In the genomic region with DNA sequence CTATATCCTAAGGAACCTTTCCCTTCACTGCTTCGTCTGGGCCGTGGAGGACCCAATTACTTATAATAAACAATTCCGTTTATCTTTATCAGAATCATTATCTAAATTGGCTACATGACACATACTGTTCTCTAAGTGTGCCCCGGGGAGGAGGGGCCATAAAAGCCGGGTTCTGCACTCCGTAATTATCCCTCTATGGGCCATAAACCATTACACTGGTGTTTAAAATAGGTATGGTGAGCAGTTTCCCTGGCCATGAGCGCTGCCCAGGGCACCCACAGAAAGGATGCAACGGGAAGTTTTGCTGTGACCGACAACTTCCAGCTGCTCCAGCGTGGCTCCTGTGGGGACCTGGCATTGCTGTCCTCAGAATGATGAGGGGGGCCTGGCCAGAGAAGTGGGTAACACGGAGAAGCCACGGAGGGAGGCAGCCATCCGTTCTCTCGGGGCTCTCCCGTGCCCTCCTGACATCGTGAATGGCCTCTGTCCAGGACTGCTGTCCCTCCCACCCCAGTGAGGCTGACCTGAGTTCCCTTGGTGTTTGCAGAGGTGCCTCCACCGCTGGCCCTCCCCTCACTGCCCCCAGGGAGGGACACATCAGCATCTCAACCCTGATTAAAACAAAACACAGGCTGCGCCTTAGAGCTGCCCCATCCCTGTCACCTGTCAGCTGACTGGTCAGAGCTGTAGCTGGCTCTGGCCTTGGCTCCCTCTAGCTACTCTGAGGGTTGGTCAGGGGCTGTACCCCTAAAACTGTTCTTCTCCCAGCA, we compare ENCODE assay signal across 19 mouse cellular contexts. TPM values are rescaled to one million over a fixed set of nuclear protein-coding genes. Genes with fewer than 3 reads are reported as not detected.
DNase-seq lines count a peak whose midpoint lies in the region; ATAC-seq lines count a peak whose summit lies in the region.
"Had no signal": no experiment of that assay in that cellular context is flagged by ENCODE, and none has a peak within 500 bp of the region (broad histone marks: within the 10 kb centered on the region; RNA-seq: fewer than 3 reads in every experiment).

No protein-coding gene starts in this region.

- H3K27me3 ChIP-seq in forebrain, embryonic 12.5 days, result peaks cover 96% of the 10 kb centered on the region
- H3K27me3 ChIP-seq in forebrain, embryonic 10.5 days (ENCODE audit: poor library complexity, severe bottlenecking), result peaks cover 100% of the 10 kb centered on the region
- peaks cover 2% of the 10 kb centered on the region; the same call in 1 of the 2 replicates for H3K27me3 ChIP-seq in hindbrain, embryonic 16.5 days (replicated peaks; ENCODE audit: control insufficient read depth, insufficient read depth, low read length)
- peaks cover 75% of the 10 kb centered on the region for H3K27me3 ChIP-seq in neural tube, embryonic 13.5 days

- no peak overlapping the region for H3K27ac ChIP-seq in forebrain, embryonic 12.5 days
- no peak overlapping the region for H3K27ac ChIP-seq in forebrain, embryonic 10.5 days
- H3K27ac ChIP-seq in hindbrain, embryonic 16.5 days (ENCODE audit: low read depth, low read length), result no peak overlapping the region
- H3K27ac ChIP-seq in neural tube, embryonic 13.5 days (replicated peaks), result peak overlapping the region; percentile 84
- H3K27ac ChIP-seq: macrophage had no signal

- H3K4me2 ChIP-seq in forebrain, embryonic 12.5 days, result no peak overlapping the region
- no peak overlapping the region for H3K4me2 ChIP-seq in hindbrain, embryonic 16.5 days (ENCODE audit: low read length)
- peak overlapping the region; percentile 0 for H3K4me2 ChIP-seq in neural tube, embryonic 13.5 days
- H3K4me2 ChIP-seq: heart, embryonic 11.5 days had no signal

- no peak for DNase-seq in forebrain, embryonic 10.5 days (ENCODE audit: extremely low spot score, low spot score)
- peak; percentile 51 to 70 for DNase-seq in kidney, postnatal 4 days
- DNase-seq in kidney, adult 18-20 months, result no peak
- DNase-seq in embryo, embryonic 10 days (ENCODE audit: low spot score), result no peak
- no peak for DNase-seq in frontal cortex, postnatal 36 days (ENCODE audit: low spot score in 2 of 2)
- DNase-seq: cerebellum, adult 9-11 months; forebrain, postnatal 0 days; gastrocnemius, postnatal 10 days; heart, postnatal 36 days; liver; lung, adult 2 months; thymus, postnatal 36 days had no signal

- no peak overlapping the region; the same call in 1 of the 2 replicates for H3K9ac ChIP-seq in forebrain, embryonic 12.5 days
- no peak overlapping the region for H3K9ac ChIP-seq in hindbrain, embryonic 16.5 days (ENCODE audit: low read depth, low read length)
- H3K9ac ChIP-seq in neural tube, embryonic 13.5 days, result peak overlapping the region; percentile 18; the same call in 1 of the 2 replicates
- H3K9ac ChIP-seq: forebrain, postnatal 0 days had no signal

- H3K9me3 ChIP-seq in forebrain, embryonic 12.5 days, result no peaks in the 10 kb centered on the region
- no peaks in the 10 kb centered on the region for H3K9me3 ChIP-seq in forebrain, embryonic 10.5 days
- H3K9me3 ChIP-seq in hindbrain, embryonic 16.5 days (ENCODE audit: control insufficient read depth, low read length), result no peaks in the 10 kb centered on the region
- no peaks in the 10 kb centered on the region for H3K9me3 ChIP-seq in neural tube, embryonic 13.5 days

- 0 out of 2 replicates have a peak, but pooled peaks have one; percentile 11 for ATAC-seq in forebrain, embryonic 12.5 days (ENCODE audit: low FRiP score)
- 0 out of 2 replicates have a peak, but pooled peaks have one; percentile 23 for ATAC-seq in hindbrain, embryonic 16.5 days
- peak; percentile 69 for ATAC-seq in neural tube, embryonic 13.5 days (ENCODE audit: low read depth)
- ATAC-seq: activated CD4-positive, CD25-positive, alpha-beta regulatory T cell, adult 4 months; forebrain, postnatal 0 days had no signal

- H3K4me1 ChIP-seq in forebrain, embryonic 12.5 days, result peaks cover 23% of the 10 kb centered on the region
- peaks cover 43% of the 10 kb centered on the region for H3K4me1 ChIP-seq in forebrain, embryonic 10.5 days
- peaks cover 15% of the 10 kb centered on the region for H3K4me1 ChIP-seq in hindbrain, embryonic 16.5 days (ENCODE audit: control insufficient read depth, insufficient read depth, low read depth, low read length)
- H3K4me1 ChIP-seq in neural tube, embryonic 13.5 days (replicated peaks), result peaks cover 89% of the 10 kb centered on the region

- H3K36me3 ChIP-seq in forebrain, embryonic 12.5 days (replicated peaks), result no peaks in the 10 kb centered on the region
- no peaks in the 10 kb centered on the region for H3K36me3 ChIP-seq in forebrain, embryonic 10.5 days (replicated peaks)
- H3K36me3 ChIP-seq in hindbrain, embryonic 16.5 days (ENCODE audit: control insufficient read depth, insufficient read depth, low read length), result no peaks in the 10 kb centered on the region
- H3K36me3 ChIP-seq in neural tube, embryonic 13.5 days, result no peaks in the 10 kb centered on the region

- H3K4me3 ChIP-seq in forebrain, embryonic 12.5 days (replicated peaks), result no peak overlapping the region
- no peak overlapping the region for H3K4me3 ChIP-seq in forebrain, embryonic 10.5 days
- no peak overlapping the region for H3K4me3 ChIP-seq in hindbrain, embryonic 16.5 days (ENCODE audit: low read length)
- H3K4me3 ChIP-seq in neural tube, embryonic 13.5 days, result no peak overlapping the region
- H3K4me3 ChIP-seq: erythroblast, embryonic 14.5 days had no signal

- WGBS in forebrain, embryonic 12.5 days, result 9% methylated on average over 18 of the region's 18 CpGs
- 9% methylated on average over 18 of the region's 18 CpGs for WGBS in forebrain, embryonic 10.5 days
- 11% methylated on average over 18 of the region's 18 CpGs for WGBS in hindbrain, embryonic 16.5 days
- 4% methylated on average over 18 of the region's 18 CpGs for WGBS in neural tube, embryonic 13.5 days

RNA-seq across cellular contexts. Expression of a gene that starts 34.6 kb away (rescaled TPM):
- 0.84 and 0.91 TPM in 2 replicates for polyA plus RNA-seq in forebrain, embryonic 12.5 days (2016; fragmentation: Nextera tagmentation; extraction: Ambion mirVana)
- polyA plus RNA-seq in forebrain, embryonic 10.5 days (2016; fragmentation: Nextera tagmentation; extraction: Ambion mirVana), result 1.3 and 1.5 TPM in 2 replicates
- 3.3 and 3.5 TPM in 2 replicates for polyA plus RNA-seq in hindbrain, embryonic 16.5 days (2015; fragmentation: Nextera tagmentation; extraction: Ambion mirVana)
- 9.1 and 11.1 TPM in 2 replicates for polyA plus RNA-seq in neural tube, embryonic 13.5 days (2015; fragmentation: Nextera tagmentation; extraction: Ambion mirVana)
- polyA plus RNA-seq: activated CD4-positive, CD25-positive, alpha-beta regulatory T cell, adult 4 months; erythroblast, embryonic 14.5 days; macrophage had no signal

Comparison
In these comparisons a context has a peak if more than half of its experiments do, and no peak if none do; other contexts are left out.
1. DNase-seq: peak in kidney, postnatal 4 days (2 of 2); none in forebrain, embryonic 10.5 days (single experiment), kidney, adult 18-20 months (single experiment), embryo, embryonic 10 days (single experiment) and frontal cortex, postnatal 36 days (0 of 2).
2. ATAC-seq: peak in every context shown above with its lines; median percentile 69 in neural tube, embryonic 13.5 days; 23 in hindbrain, embryonic 16.5 days; 11 in forebrain, embryonic 12.5 days.